Mouse (Mus musculus) inflammation-experienced regulatory T-cells, adult 6 months (primary cell): ENCODE results near the gene Dcst2. TPM values are rescaled to one million over a fixed set of nuclear protein-coding genes. Genes with fewer than 3 reads are reported as not detected.

ENCODE experiments used
- ATAC-seq: one replicate; pipeline ENCODE4 v1.8.0; 2017
- polyA plus RNA-seq, 3 experiments: library from polyadenylated mRNA; unstranded; fragments of 100-300 nt; shearing (Covaris generic); gene quantifications; one replicate each; pipeline ENCODE4 v1.2.1; 2017

Dcst2 gene
- polyA plus RNA-seq, 3 experiments from 2014 or later, result 0.20 to 0.54 TPM; not detected in 1

- ATAC-seq, result no peak
These were observed 3.3 kb downstream of the Dcst2 start, which contains the start of gene Dcst1 for GRCm38 (mm10) chr3:89365153-89365485. Gene Dcst1 (minus strand): TSS chr3:89365253.

- no peak for ATAC-seq
These were observed 4.0 kb downstream of the Dcst2 start for GRCm38 (mm10) chr3:89365486-89366414.

- no peak for ATAC-seq
These were observed 5.6 kb downstream of the Dcst2 start for GRCm38 (mm10) chr3:89367338-89367737.

GRCm38 (mm10) chr3:89373581-89374231 lies 11.9 kb downstream of the Dcst2 start:
- no peak for ATAC-seq

GRCm38 (mm10) chr3:89377831-89378230 lies 16.1 kb downstream of the Dcst2 start:
- no peak for ATAC-seq

- ATAC-seq, result peak; percentile 36
These were observed 16.8 kb downstream of the Dcst2 start for GRCm38 (mm10) chr3:89378394-89379067.

GRCm38 (mm10) chr3:89379388-89380131 lies 17.8 kb downstream of the Dcst2 start:
- no peak for ATAC-seq

- no peak for ATAC-seq
These were observed 18.5 kb downstream of the Dcst2 start for GRCm38 (mm10) chr3:89380291-89380690.

- no peak for ATAC-seq
These were observed 18.9 kb downstream of the Dcst2 start for GRCm38 (mm10) chr3:89380711-89381110.

GRCm38 (mm10) chr3:89381233-89381632 lies 19.5 kb downstream of the Dcst2 start:
- ATAC-seq, result no peak

GRCm38 (mm10) chr3:89382033-89382882 lies 20.5 kb downstream of the Dcst2 start:
- peak; percentile 57 for ATAC-seq

GRCm38 (mm10) chr3:89382950-89383349 lies 21.2 kb downstream of the Dcst2 start:
- no peak for ATAC-seq

- no peak for ATAC-seq
These were observed 22.0 kb downstream of the Dcst2 start for GRCm38 (mm10) chr3:89383651-89384255.

- ATAC-seq, result no peak
These were observed 22.7 kb downstream of the Dcst2 start for GRCm38 (mm10) chr3:89384331-89385076.

GRCm38 (mm10) chr3:89385451-89385850 lies 23.7 kb downstream of the Dcst2 start:
- ATAC-seq, result no peak

- ATAC-seq, result no peak
These were observed 25.0 kb downstream of the Dcst2 start for GRCm38 (mm10) chr3:89386438-89387420.

GRCm38 (mm10) chr3:89387632-89388031 lies 25.9 kb downstream of the Dcst2 start:
- ATAC-seq, result no peak

GRCm38 (mm10) chr3:89388134-89388881 lies 26.5 kb downstream of the Dcst2 start:
- ATAC-seq, result no peak
